Mouse (Mus musculus) MEL (cell line): Measurements from ENCODE around the gene Sarm1. TPM values are rescaled to one million over a fixed set of nuclear protein-coding genes. Genes with fewer than 3 reads are reported as not detected.
A peak's percentile ranks its signal among the peaks of the same experiment; 100 is the strongest.

Experiments used
- DNase-seq: peaks from one replicate; pipeline ENCODE4 v3.0.0; 2011; ENCODE audit warnings: low read depth, low spot score
- H3K27ac ChIP-seq: 2 replicates; pipeline ENCODE4 v1.5.1; 2012; ENCODE audit warnings: low read depth, mild to moderate bottlenecking, control low read depth, low read length, moderate library complexity; ENCODE audit not compliant: control insufficient read depth
- H3K27me3 ChIP-seq, 2 experiments: fragments of 150-350 bp in 1 of 2; sonication (generic) in 1 of 2; 2 replicates each; pipeline ENCODE4 v1.6.1; 2012; ENCODE audit warnings: low read length in 2 of 2, mild to moderate bottlenecking in 2 of 2, improper control_type of control experiment in 1 of 2, moderate library complexity in 1 of 2; ENCODE audit not compliant: insufficient read depth in 2 of 2, control insufficient read depth in 1 of 2
- H3K36me3 ChIP-seq, 2 experiments: 2 replicates each; pipeline ENCODE4 v1.6.1; 2012 to 2014; ENCODE audit warnings: low read length in 2 of 2, improper control_type of control experiment in 1 of 2, inconsistent platforms in 1 of 2, mild to moderate bottlenecking in 1 of 2; ENCODE audit not compliant: insufficient read depth in 2 of 2, control insufficient read depth in 1 of 2
- H3K4me1 ChIP-seq, 2 experiments: fragments of 150-350 bp in 1 of 2; sonication (generic) in 1 of 2; 2 replicates each; pipeline ENCODE4 v1.6.1; 2012; ENCODE audit warnings: low read length in 2 of 2, improper control_type of control experiment in 1 of 2, mild to moderate bottlenecking in 1 of 2; ENCODE audit not compliant: insufficient read depth in 2 of 2, control insufficient read depth in 1 of 2
- H3K4me3 ChIP-seq, 2 experiments: fragments of 150-350 bp in 1 of 2; sonication (generic) in 1 of 2; 2 replicates each; pipeline ENCODE4 v1.5.1; 2012; ENCODE audit warnings: low read depth in 2 of 2, low read length in 2 of 2, mild to moderate bottlenecking in 2 of 2, moderate library complexity in 2 of 2, control low read depth in 1 of 2, improper control_type of control experiment in 1 of 2; ENCODE audit not compliant: control insufficient read depth in 1 of 2, insufficient read depth in 1 of 2
- H3K79me2 ChIP-seq: 2 replicates; pipeline ENCODE4 v1.6.1; 2012; ENCODE audit warnings: mild to moderate bottlenecking, low read length, moderate library complexity; ENCODE audit not compliant: control insufficient read depth, poor library complexity, insufficient read depth
- H3K9ac ChIP-seq: 2 replicates; pipeline ENCODE4 v1.6.1; 2012; ENCODE audit warnings: low read depth, mild to moderate bottlenecking, control low read depth, low read length, moderate library complexity; ENCODE audit not compliant: control insufficient read depth, poor library complexity, severe bottlenecking
- H3K9me3 ChIP-seq: fragments of 150-350 bp; sonication (generic); replicated peaks from 2 replicates; pipeline ENCODE4 v1.6.1; 2012; ENCODE audit warnings: mild to moderate bottlenecking, low read length, improper control_type of control experiment, moderate library complexity; ENCODE audit not compliant: insufficient read depth
- BHLHE40 ChIP-seq: IDR thresholded peaks from 2 replicates; pipeline ENCODE4 v1.6.1; 2012; ENCODE audit warnings: low read depth, mild to moderate bottlenecking, inconsistent platforms, low read length, improper control_type of control experiment, borderline replicate concordance
- CTCF ChIP-seq, 3 experiments: IDR thresholded peaks in 2 of 3; conservative IDR thresholded peaks in 1 of 3; 2 replicates each; pipeline ENCODE4 v1.5.1; 2011 to 2012; ENCODE audit warnings: low read length in 3 of 3, low read depth in 2 of 3, mild to moderate bottlenecking in 2 of 3, improper control_type of control experiment in 1 of 3, inconsistent platforms in 1 of 3, mixed read lengths in 1 of 3, moderate library complexity in 1 of 3; ENCODE audit not compliant: control insufficient read depth in 1 of 3, insufficient read depth in 1 of 3, poor library complexity in 1 of 3, severe bottlenecking in 1 of 3
- E2F4 ChIP-seq: IDR thresholded peaks from 2 replicates; pipeline ENCODE4 v1.6.1; 2011; ENCODE audit warnings: low read depth, low read length, improper control_type of control experiment, borderline replicate concordance
- ELF1 ChIP-seq: IDR thresholded peaks from 2 replicates; pipeline ENCODE4 v1.6.1; 2014; ENCODE audit warnings: low read depth, mild to moderate bottlenecking, inconsistent platforms, low read length, improper control_type of control experiment, moderate library complexity
- EP300 ChIP-seq, 2 experiments: IDR thresholded peaks; 2 replicates each; pipeline ENCODE4 v1.6.1; 2011; ENCODE audit warnings: improper control_type of control experiment in 2 of 2, low read length in 2 of 2, low read depth in 1 of 2, mild to moderate bottlenecking in 1 of 2
- ETS1 ChIP-seq: IDR thresholded peaks from 2 replicates; pipeline ENCODE4 v1.6.1; 2012; ENCODE audit warnings: low read depth, mild to moderate bottlenecking, inconsistent platforms, low read length, improper control_type of control experiment, moderate library complexity
- GATA1 ChIP-seq: IDR thresholded peaks from 2 replicates; pipeline ENCODE4 v1.6.1; 2011; ENCODE audit warnings: low read depth, low read length, improper control_type of control experiment
- JUND ChIP-seq: IDR thresholded peaks from 2 replicates; pipeline ENCODE4 v1.6.1; 2011; ENCODE audit warnings: low read depth, mild to moderate bottlenecking, improper control_type of control experiment, low read length
- KAT2A ChIP-seq: conservative IDR thresholded peaks from 2 replicates; pipeline ENCODE4 v1.6.1; 2012; ENCODE audit warnings: low read depth, low read length, improper control_type of control experiment, inconsistent platforms
- MAFK ChIP-seq: IDR thresholded peaks from 2 replicates; pipeline ENCODE4 v1.6.1; 2011; ENCODE audit warnings: low read depth, mild to moderate bottlenecking, low read length, improper control_type of control experiment, borderline replicate concordance
- MAX ChIP-seq: IDR thresholded peaks from 2 replicates; pipeline ENCODE4 v1.6.1; 2011; ENCODE audit warnings: low read length, improper control_type of control experiment
- MEF2A ChIP-seq: IDR thresholded peaks from 2 replicates; pipeline ENCODE4 v1.6.1; 2014; ENCODE audit warnings: low read depth, mild to moderate bottlenecking, inconsistent platforms, low read length, improper control_type of control experiment; ENCODE audit not compliant: poor library complexity, insufficient replicate concordance, severe bottlenecking; ENCODE audit errors: extremely low read depth
- MXI1 ChIP-seq: IDR thresholded peaks from 2 replicates; pipeline ENCODE4 v1.6.1; 2011; ENCODE audit warnings: mild to moderate bottlenecking, low read depth, low read length, improper control_type of control experiment
- MYB ChIP-seq: IDR thresholded peaks from 2 replicates; pipeline ENCODE4 v1.6.1; 2011; ENCODE audit warnings: mild to moderate bottlenecking, low read depth, low read length, improper control_type of control experiment
- MYC ChIP-seq: IDR thresholded peaks from 2 replicates; pipeline ENCODE4 v1.6.1; 2011; ENCODE audit warnings: low read depth, mild to moderate bottlenecking, low read length, improper control_type of control experiment, moderate library complexity
- POLR2A ChIP-seq, 2 experiments: IDR thresholded peaks; 2 replicates each; pipeline ENCODE4 v1.6.1; 2011 to 2012; ENCODE audit warnings: low read length in 2 of 2, mild to moderate bottlenecking in 2 of 2, control low read depth in 1 of 2, improper control_type of control experiment in 1 of 2, low read depth in 1 of 2, moderate library complexity in 1 of 2; ENCODE audit not compliant: control insufficient read depth in 1 of 2, insufficient read depth in 1 of 2, poor library complexity in 1 of 2
- POLR2AphosphoS5 ChIP-seq: IDR thresholded peaks from 2 replicates; pipeline ENCODE4 v1.6.1; 2012; ENCODE audit warnings: low read depth, borderline replicate concordance, mild to moderate bottlenecking, inconsistent platforms, low read length, moderate library complexity, mixed read lengths
- RCOR1 ChIP-seq: IDR thresholded peaks from 2 replicates; pipeline ENCODE4 v1.6.1; 2012; ENCODE audit warnings: low read depth, mild to moderate bottlenecking, inconsistent platforms, low read length, improper control_type of control experiment
- SIN3A ChIP-seq: IDR thresholded peaks from 2 replicates; pipeline ENCODE4 v1.6.1; 2012; ENCODE audit warnings: low read length, improper control_type of control experiment, inconsistent platforms
- SMC3 ChIP-seq: IDR thresholded peaks from 2 replicates; pipeline ENCODE4 v1.6.1; 2011; ENCODE audit warnings: low read depth, low read length, improper control_type of control experiment
- TBP ChIP-seq: IDR thresholded peaks from 2 replicates; pipeline ENCODE4 v1.8.0; 2011; ENCODE audit warnings: low read depth, low read length, improper control_type of control experiment
- USF2 ChIP-seq, 2 experiments: IDR thresholded peaks; 2 replicates each; pipeline ENCODE4 v1.6.1; 2011 to 2012; ENCODE audit warnings: improper control_type of control experiment in 2 of 2, low read length in 2 of 2, borderline replicate concordance in 1 of 2, inconsistent platforms in 1 of 2, low read depth in 1 of 2, mild to moderate bottlenecking in 1 of 2; ENCODE audit not compliant: insufficient read depth in 1 of 2
- ZMIZ1 ChIP-seq: IDR thresholded peaks from 2 replicates; pipeline ENCODE4 v1.6.1; 2012; ENCODE audit warnings: low read depth, mild to moderate bottlenecking, inconsistent platforms, low read length, improper control_type of control experiment, moderate library complexity
- polyA plus RNA-seq, 2 experiments: library from polyadenylated mRNA; stranded (reverse) in 1 of 2; unstranded in 1 of 2; fragments of >175 nt in 1 of 2; fragments of >200 nt in 1 of 2; gene quantifications; 2 replicates each; pipeline versions ENCODE4 v1.2.1 to v1.2.4; 2012; ENCODE audit warnings: low replicate concordance in 2 of 2, low read depth in 1 of 2; ENCODE audit not compliant: insufficient read length in 2 of 2, insufficient read depth in 1 of 2, missing spikeins in 1 of 2
- total RNA-seq: library from RNA; depleted of rRNA; stranded (reverse); fragments of 300-350 nt; gene quantifications from 2 replicates; pipeline ENCODE4 v1.2.3, GENCODE M21; 2012

Sarm1 gene
- total and polyA plus RNA-seq, 3 experiments, result 0.73 to 4.3 TPM; not detected in 1

DNA sequence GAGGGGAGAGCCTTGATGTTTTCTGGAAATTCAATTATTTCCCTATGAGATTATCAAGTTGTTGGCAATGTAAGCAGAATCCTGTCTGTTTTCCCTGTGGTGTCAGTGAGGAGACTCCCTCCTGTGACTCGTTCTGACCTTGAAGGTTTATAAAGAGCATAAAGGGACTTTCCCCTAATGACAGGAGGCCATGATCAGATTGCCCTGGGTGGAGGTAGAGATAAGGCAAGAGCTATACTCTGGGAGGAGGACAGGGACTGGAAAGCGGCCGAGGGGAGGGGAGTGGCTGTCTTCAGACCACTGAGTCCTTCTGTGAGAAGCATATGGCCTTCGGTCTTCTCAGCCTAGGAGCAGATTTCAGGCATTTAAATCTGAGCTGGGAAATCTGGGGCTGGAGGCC, 63.5 kb downstream of the Sarm1 start:
- H3K9ac ChIP-seq, result no peak overlapping the region
- no peaks in the 10 kb centered on the region for H3K9me3 ChIP-seq
- no peak overlapping the region for H3K27ac ChIP-seq
- H3K79me2 ChIP-seq, result no peaks in the 10 kb centered on the region
- no peak overlapping the region for H3K4me3 ChIP-seq
- TF ChIP-seq RCOR1 (no peak), EP300 (IDR thresholded peaks at IDR 0.05; ENCODE audit: low read depth in 1 of 2, low read length in 2 of 2) (no peak), GATA1 (peak; percentile 34; the same call in 1 of the 2 replicates), ZMIZ1 (no peak)
- H3K36me3 ChIP-seq, result peaks cover 0 to 8% of the 10 kb centered on the region in 2 experiments; a peak in 1 of 4 replicates
- H3K27me3 ChIP-seq, result peaks cover 0 to 2% of the 10 kb centered on the region in 2 experiments; a peak in 1 of 4 replicates
- DNase-seq, result no peak
- H3K4me1 ChIP-seq, result peaks cover 0 to 19% of the 10 kb centered on the region in 2 experiments; a peak in 2 of 4 replicates

DNA sequence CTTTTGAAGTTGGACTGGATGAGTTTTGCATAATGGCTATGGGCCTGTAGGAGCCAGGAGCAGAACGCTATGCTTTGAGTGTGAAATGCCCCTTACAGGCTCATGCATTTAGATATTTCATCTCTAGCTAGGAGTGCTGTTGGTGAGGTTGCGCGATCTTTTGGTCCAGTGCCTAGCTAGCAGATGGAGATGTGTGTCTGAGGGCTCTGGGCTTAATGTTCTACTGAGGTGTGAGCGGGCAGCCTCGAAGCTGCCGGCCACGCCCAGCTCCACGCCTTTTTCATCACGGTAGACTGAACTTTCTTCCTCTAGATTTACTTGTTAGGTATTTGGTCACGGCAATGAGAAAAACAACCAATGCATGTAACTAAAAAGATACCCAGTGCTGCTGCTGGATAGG, 66.4 kb downstream of the Sarm1 start:
- peak; percentile 44 for DNase-seq

DNA sequence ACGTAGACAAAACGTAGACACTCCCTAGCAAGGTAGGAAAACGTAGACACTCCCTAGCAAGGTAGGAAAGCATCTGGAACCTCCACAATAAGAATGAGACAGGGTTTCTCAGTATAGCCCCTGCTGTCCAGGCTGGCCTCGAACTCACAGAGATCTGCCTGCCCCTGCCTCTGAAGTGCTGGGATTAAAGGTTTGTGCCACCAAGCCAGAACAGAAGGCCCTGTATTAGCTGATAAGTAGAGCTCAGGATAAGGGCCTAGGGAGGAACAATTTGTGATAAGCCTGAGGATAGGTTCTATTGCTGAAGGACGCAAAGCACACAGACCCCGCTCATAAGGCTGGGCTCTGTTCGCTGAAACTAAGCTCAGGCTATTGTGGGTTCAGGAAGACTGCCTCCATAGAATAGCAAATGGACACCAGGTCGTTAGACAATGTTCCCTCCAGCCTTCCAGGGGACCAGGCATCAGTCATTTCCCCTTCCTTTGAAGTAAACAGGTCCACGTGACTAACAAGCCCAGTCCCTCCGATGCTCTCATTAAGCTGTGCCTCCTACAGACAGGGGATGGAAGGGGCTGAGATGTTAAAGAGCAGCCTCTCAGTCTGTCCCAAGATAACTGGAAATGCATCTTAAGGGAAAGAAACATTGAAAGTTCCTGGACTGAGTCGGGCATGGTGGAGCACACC, 67.2 kb downstream of the Sarm1 start:
- Histone ChIP-seq H3K27ac (no peak overlapping the region), H3K36me3 (peaks cover 0 to 8% of the 10 kb centered on the region in 2 experiments; a peak in 1 of 4 replicates), H3K79me2 (no peaks in the 10 kb centered on the region), H3K27me3 (peaks cover 1 to 2% of the 10 kb centered on the region in 2 experiments; a peak in 1 of 4 replicates), H3K4me1 (peaks cover 0 to 16% of the 10 kb centered on the region in 2 experiments; a peak in 2 of 4 replicates), H3K4me3 (peak overlapping the region; percentile 54 to 55), H3K9ac (peak overlapping the region; percentile 35; the same call in 1 of the 2 replicates), H3K9me3 (no peaks in the 10 kb centered on the region)
- DNase-seq, result peak; percentile 93
- TF ChIP-seq GATA1 (peak; percentile 78), MAX (peak; percentile 83), SMC3 (no peak), MXI1 (peak; percentile 66), USF2 (IDR thresholded peaks at IDR 0.05; ENCODE audit: borderline replicate concordance in 1 of 2, insufficient read depth in 1 of 2, low read depth in 1 of 2, low read length in 2 of 2) (peak in 1 of 2 experiments; percentile 49; a peak in 1 of 4 replicates), ELF1 (peak; percentile 78; the same call in 1 of the 2 replicates), MYC (no peak), MEF2A (no peak), ETS1 (0 out of 2 replicates have a peak, but pooled peaks have one; percentile 13), CTCF (IDR thresholded peaks at IDR 0.05 in 2 of 3, conservative IDR thresholded peaks at IDR 0.05 in 1 of 3; ENCODE audit: control insufficient read depth in 1 of 3, insufficient read depth in 1 of 3, low read depth in 2 of 3, low read length in 3 of 3, poor library complexity in 1 of 3, severe bottlenecking in 1 of 3) (no peak), KAT2A (peak; percentile 67; the same call in 1 of the 2 replicates), TBP (peak; percentile 100), POLR2A (IDR thresholded peaks at IDR 0.05; ENCODE audit: control insufficient read depth in 1 of 2, insufficient read depth in 1 of 2, low read depth in 1 of 2, low read length in 2 of 2, poor library complexity in 1 of 2) (no peak), BHLHE40 (peak; percentile 54; the same call in 1 of the 2 replicates), MAFK (peak; percentile 98)

More for the DNA sequence above, 66.4 kb downstream of the Sarm1 start:
- H3K79me2 ChIP-seq, result no peaks in the 10 kb centered on the region
- no peak overlapping the region for H3K9ac ChIP-seq
- no peak for TF ChIP-seq SIN3A
- TF ChIP-seq JUND, result no peak
- no peak for TF ChIP-seq MYB
- no peak; the same call in 1 of the 2 replicates for TF ChIP-seq MXI1
- TF ChIP-seq MYC, result no peak
- TF ChIP-seq POLR2AphosphoS5, result no peak
- no peak for TF ChIP-seq GATA1
- TF ChIP-seq ELF1, result no peak
- TF ChIP-seq CTCF (IDR thresholded peaks at IDR 0.05 in 2 of 3, conservative IDR thresholded peaks at IDR 0.05 in 1 of 3; ENCODE audit: control insufficient read depth in 1 of 3, insufficient read depth in 1 of 3, low read depth in 2 of 3, low read length in 3 of 3, poor library complexity in 1 of 3, severe bottlenecking in 1 of 3), result no peak
- no peak for TF ChIP-seq MAFK
- TF ChIP-seq E2F4, result no peak
- TF ChIP-seq, all 39 proteins: peak for 0
- Histone ChIP-seq H3K4me1 (peaks cover 0 to 19% of the 10 kb centered on the region in 2 experiments; a peak in 2 of 4 replicates), H3K4me3 (no peak overlapping the region; a peak in 1 of 4 replicates), H3K36me3 (peaks cover 0 to 8% of the 10 kb centered on the region in 2 experiments; a peak in 1 of 4 replicates), H3K27me3 (peaks cover 1 to 2% of the 10 kb centered on the region in 2 experiments; a peak in 1 of 4 replicates), H3K9me3 (no peaks in the 10 kb centered on the region), H3K27ac (no peak overlapping the region)
